Mouse (Mus musculus): ENCODE results near the gene Idh2. TPM values are rescaled to one million over a fixed set of nuclear protein-coding genes. Genes with fewer than 3 reads are reported as not detected.

Idh2 gene
- total RNA-seq, 2 experiments from 2014 or later, result 236 to 647 TPM

GRCm38 (mm10) chr7:80091004-80091865, 24.0 kb downstream of the Idh2 start:
- DNase-seq, result no peak
- no peak for TF ChIP-seq CTCF (IDR thresholded peaks at IDR 0.05)
- Histone ChIP-seq H3K27ac (no peak overlapping the region), H3K4me3 (no peak overlapping the region)
- intact Hi-C loops (cut with DNase I), result no loop called here

GRCm38 (mm10) chr7:80090191-80091003, 24.8 kb downstream of the Idh2 start:
- Histone ChIP-seq H3K27ac (no peak overlapping the region), H3K4me3 (no peak overlapping the region)
- TF ChIP-seq CTCF (IDR thresholded peaks at IDR 0.05), result no peak
- intact Hi-C loops (cut with DNase I), result no loop called here
- no peak for DNase-seq

DNA sequence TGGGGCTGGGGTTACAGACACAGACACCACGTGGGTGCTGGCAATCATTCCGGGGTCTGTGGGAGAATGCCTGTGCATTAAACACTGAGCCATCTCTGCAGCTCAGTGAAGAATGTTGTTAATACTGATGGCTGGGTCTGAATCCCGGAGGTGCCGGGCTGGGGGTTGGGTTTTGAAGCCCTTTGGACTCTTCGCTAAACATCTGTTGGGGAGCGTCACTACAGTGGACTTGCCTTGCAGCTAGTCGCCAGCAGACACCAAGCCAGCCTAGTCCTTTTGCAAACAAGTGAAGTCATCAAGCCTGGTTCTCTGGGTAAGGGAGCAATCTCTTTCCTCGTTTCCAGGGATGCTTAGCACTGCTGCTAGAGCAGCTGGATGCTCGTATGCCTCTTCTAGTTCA, 27.0 kb downstream of the Idh2 start:
- no peak for TF ChIP-seq CTCF (IDR thresholded peaks at IDR 0.05)
- H3K4me3 ChIP-seq, result no peak overlapping the region
- no peak overlapping the region for H3K27ac ChIP-seq
- intact Hi-C loops (cut with DNase I), result no loop called here
- no peak for DNase-seq

DNA sequence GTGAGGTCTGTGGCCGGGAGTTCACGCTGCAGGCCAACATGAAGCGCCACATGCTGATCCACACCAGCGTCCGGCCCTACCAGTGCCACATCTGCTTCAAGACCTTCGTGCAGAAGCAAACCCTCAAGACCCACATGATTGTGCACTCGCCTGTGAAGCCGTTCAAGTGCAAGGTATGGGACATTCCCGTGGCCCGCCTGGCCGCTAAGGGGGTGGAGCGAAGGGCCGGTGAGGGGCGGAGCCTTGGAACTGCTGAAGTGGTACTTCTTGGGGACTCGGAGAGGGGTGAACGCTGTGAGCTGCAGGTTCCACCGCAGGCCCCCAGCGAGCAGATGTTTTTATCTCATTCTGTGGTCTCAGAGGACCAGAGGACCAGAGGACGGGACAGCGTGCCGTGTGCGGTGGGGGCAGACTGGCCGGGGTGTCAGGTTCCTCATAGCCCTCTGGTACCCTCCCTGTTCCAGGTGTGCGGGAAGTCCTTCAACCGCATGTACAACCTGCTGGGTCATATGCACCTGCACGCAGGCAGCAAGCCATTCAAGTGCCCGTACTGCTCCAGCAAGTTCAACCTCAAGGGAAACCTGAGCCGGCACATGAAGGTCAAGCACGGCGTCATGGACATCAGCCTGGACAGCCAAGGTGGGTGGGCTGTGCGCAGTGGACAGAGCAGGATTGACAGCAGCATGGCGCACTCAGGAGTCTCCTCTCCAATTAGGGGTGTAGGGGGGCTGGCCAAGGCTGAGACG, 29.0 kb downstream of the Idh2 start:
- peak overlapping the region; percentile 20; the same call in 1 of the 2 replicates for H3K27ac ChIP-seq
- intact Hi-C loops (cut with DNase I), result loop anchor here (2.0 kb wide), 1 partner anchor 61 kb away; the partner anchor contains the start of gene Zfp710
- peak; percentile 50 for DNase-seq
- H3K4me3 ChIP-seq, result no peak overlapping the region
- TF ChIP-seq CTCF (IDR thresholded peaks at IDR 0.05), result no peak

GRCm38 (mm10) chr7:80084484-80084931, 30.7 kb downstream of the Idh2 start:
- peak; percentile 79 for TF ChIP-seq CTCF (IDR thresholded peaks at IDR 0.05)
- no peak overlapping the region for H3K27ac ChIP-seq
- no peak overlapping the region for H3K4me3 ChIP-seq
- DNase-seq, result peak; percentile 81
- intact Hi-C loops (cut with DNase I), result loop anchor here (2.0 kb wide), 1 partner anchor 60 kb away; the partner anchor contains the start of gene Zfp710

- no peak for TF ChIP-seq CTCF (IDR thresholded peaks at IDR 0.05)
- intact Hi-C loops (cut with DNase I), result no loop called here
- no peak overlapping the region for H3K4me3 ChIP-seq
- DNase-seq, result no peak
- no peak overlapping the region for H3K27ac ChIP-seq
These were observed 33.3 kb downstream of the Idh2 start for GRCm38 (mm10) chr7:80081586-80082554.

DNA sequence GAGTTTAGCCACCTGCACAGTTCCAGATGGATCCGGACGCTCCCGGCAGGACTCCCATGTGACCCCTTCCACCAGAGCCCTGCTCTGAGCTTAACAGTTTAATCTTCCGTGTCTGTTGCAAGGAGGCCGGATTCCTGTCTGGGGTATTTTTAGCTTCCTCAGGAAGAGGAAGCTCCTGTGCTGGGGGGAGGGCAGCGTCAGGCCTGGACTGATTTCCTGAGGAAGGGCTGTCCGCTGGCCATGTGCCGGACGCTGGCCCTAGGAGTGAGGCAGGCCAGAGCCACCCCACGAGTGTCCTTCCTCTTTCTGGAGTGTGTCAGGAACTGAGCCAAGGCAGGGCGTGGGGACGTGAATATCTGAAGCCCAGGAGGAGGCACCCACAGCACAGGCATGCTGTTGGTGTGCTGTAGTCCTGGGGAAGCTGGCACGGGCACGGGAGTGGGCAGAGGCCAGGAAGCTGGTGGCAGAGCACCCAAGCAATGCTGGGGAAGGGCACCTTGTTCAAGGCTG, 36.3 kb downstream of the Idh2 start:
- Histone ChIP-seq H3K27ac (peak overlapping the region; percentile 95), H3K4me3 (peak overlapping the region; percentile 60)
- intact Hi-C loops (cut with DNase I), result loop anchor here (2.0 to 5.0 kb wide), 2 partner anchors 52 to 147 kb away; no protein-coding TSS in a partner anchor
- peak; percentile 14; the same call in 1 of the 2 replicates for TF ChIP-seq CTCF (IDR thresholded peaks at IDR 0.05)
- peak; percentile 93 for DNase-seq

- peak; percentile 46 for DNase-seq
These were observed 37.4 kb downstream of the Idh2 start for GRCm38 (mm10) chr7:80077801-80078200.

DNA sequence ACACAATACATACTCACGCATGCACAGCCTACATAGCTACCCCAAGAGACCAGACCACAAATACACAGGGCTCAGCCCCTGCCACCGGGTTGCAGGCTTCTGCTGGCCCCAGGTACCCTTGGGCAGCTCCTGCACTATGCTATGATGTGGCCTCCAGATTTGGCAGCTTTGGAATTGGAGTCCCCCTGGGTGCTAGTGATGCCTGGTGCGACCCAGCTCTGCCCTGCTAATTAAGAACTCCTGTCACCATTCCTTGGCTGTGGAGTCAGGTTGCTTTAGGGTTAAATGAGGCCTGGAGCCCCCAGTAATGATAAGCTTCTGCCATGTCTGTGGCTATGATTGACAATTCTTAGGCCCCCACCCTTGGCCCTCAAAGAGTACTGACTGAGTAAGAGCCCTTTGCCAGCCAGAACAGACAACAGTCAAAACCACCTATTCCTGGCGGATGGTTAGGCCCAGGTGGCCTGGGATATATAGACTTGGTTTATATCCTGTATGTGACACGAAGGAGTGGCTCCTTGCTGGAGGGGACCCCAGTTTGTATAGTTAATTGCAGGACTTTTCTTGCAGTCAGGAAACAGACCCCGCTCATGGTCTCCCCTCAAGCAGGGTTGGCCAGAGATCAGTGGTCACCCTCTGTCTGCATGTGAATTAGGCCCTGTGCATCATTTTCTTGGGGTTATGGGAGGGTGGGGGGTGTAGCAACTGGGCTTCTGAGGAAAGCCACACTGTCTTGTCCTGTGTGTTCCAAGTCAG, 38.1 kb downstream of the Idh2 start:
- DNase-seq, result no peak
- no peak overlapping the region for H3K4me3 ChIP-seq
- peak overlapping the region; percentile 95 for H3K27ac ChIP-seq
- no peak for TF ChIP-seq CTCF (IDR thresholded peaks at IDR 0.05)
- intact Hi-C loops (cut with DNase I), result loop anchor here (5.0 kb wide), 1 partner anchor 145 kb away; no protein-coding TSS in a partner anchor

More at GRCm38 (mm10) chr7:80077801-80078200, 37.4 kb downstream of the Idh2 start:
- Histone ChIP-seq H3K27ac (peak overlapping the region; percentile 95), H3K4me3 (no peak overlapping the region)
- intact Hi-C loops (cut with DNase I), result loop anchor here (2.0 to 5.0 kb wide), 2 partner anchors 51 to 146 kb away; no protein-coding TSS in a partner anchor
- no peak for TF ChIP-seq CTCF (IDR thresholded peaks at IDR 0.05)

- no peak overlapping the region for H3K4me3 ChIP-seq
- peak overlapping the region; percentile 95 for H3K27ac ChIP-seq
- no peak for DNase-seq
- TF ChIP-seq CTCF (IDR thresholded peaks at IDR 0.05), result no peak
- intact Hi-C loops (cut with DNase I), result loop anchor here (5.0 kb wide), 1 partner anchor 144 kb away; no protein-coding TSS in a partner anchor
These were observed 39.1 kb downstream of the Idh2 start for GRCm38 (mm10) chr7:80075946-80076583.
